Mouse (Mus musculus) urinary bladder, postnatal 25 days (tissue): ENCODE results near the gene Crybg3.
"Not testable (repeated sequence)": the region's sequence is repeated elsewhere in the genome, so short reads cannot be mapped to it uniquely, and the experiment has no call there.

Experiments used
- DNase-seq: peaks from one replicate; pipeline ENCODE4 v3.0.0; 2022; ENCODE audit warnings: low spot score

Gene Crybg3

DNA sequence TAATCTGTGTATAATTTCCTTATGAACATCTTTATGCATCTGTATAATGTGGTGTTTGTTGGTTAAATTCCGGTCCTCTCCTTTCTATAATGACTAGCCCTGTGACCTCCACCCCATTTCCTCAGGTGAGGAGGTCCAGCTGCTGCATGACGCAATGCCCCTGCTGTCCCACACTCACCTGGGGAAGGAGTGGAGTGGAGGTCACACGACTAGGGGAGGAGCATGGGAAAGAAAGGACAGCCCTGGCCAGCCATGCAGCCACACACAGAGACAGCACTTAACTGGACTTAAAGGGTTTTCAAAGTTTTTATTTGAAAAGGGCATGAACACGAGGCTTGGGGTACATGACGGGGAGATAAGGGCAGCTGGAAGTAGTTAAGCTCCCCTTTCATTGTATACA is 69.5 kb downstream of the Crybg3 start:
- no peak for DNase-seq

DNA sequence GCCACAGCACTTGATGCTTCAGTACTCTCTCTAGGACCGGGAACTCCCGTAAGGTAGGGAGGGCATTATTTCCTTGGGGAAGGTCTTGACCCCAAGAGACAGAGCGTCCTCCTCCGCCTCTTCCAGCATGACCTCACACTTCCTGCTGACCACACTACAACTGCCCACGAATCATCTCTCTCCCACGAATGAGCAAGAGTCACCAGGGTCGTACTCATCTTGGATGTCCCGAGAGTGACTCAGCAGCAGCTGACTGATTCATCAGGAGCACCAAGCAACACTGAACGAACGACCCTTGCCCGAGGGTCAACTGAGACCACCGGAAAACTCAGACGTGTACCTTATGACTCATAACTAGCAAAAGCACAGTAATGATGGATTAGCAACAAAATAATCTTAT is 71.2 kb downstream of the Crybg3 start:
- DNase-seq = no peak

- DNase-seq = no peak
Measured at GRCm38 (mm10) chr16:59526939-59527338, 73.8 kb downstream of the Crybg3 start.

DNA sequence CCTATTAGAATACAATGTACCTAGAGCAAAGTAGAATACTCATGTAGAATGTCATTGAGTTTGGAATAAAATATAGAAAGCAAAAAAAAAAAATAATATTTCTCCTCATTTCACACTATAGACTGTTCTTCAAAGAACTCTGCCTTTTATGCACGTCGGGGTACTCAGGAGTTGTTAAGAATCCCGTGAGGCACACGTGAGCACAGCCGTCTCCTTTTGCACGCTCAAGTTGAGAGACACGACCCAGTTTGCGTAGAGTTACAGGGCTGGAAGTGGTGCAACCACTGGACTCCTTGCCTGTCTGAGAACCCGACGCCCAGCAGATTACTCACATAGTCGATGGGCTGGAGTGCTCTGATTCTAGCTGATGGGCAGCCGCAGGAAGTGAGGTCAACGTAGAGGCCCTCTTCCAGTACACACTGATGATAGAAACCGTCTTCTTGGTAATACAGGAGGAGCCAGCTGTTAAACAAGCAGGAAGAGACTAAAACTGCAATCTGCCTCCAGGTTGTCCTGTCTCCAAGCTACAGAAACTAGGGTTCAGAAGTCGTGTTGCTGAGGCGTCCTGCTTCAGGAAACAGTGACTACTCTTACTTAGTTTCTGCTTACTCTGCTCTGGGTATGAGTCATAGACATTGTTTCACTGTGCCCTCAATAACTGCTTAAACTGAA is 78.9 kb downstream of the Crybg3 start:
- DNase-seq = no peak

GRCm38 (mm10) chr16:59517447-59518219 is 83.1 kb downstream of the Crybg3 start:
- no peak for DNase-seq

DNA sequence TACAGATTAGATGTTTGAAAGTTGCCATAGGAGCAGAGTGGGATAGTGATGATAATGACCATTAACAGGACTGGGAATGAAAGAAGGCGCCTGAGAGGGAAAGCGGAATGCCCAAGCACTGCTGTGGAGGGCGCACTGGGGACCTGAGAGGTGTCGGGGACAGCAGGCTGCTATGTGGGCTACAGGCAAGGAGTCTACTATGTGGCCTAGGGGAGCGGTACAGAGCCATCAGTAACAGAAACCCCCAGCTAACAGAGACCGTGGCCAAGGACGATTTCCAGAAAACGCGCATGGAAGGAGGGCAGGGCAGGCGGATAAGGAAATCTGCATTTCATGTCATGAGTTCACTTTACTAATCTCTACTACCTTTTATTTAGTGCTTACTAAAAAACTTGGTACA is 83.8 kb downstream of the Crybg3 start:
- no peak for DNase-seq

- DNase-seq = no peak
Measured at GRCm38 (mm10) chr16:59515169-59515568, 85.6 kb downstream of the Crybg3 start.

- no peak for DNase-seq
Measured at GRCm38 (mm10) chr16:59509830-59510229, 90.9 kb downstream of the Crybg3 start.

DNA sequence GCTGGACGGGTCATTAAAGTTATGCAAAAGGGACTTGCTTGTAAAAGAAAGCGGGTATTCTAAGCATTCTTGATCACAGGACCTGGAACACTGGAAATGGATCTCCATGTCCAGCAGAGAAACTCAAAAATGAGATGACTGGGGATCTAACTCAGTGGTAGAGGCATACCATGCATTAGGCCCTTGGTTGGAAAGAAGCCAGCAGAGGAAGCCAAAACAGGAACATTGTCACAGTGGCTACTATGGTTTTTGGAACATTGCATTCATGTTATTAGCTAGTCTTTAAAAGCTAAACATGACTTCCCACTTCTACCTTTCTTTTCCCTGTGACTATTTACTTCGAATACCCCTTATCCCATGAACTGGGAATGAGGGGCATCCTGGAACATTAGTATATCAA is 101.6 kb downstream of the Crybg3 start:
- no peak for DNase-seq

GRCm38 (mm10) chr16:59497947-59498346 is 102.8 kb downstream of the Crybg3 start:
- DNase-seq = no peak

DNA sequence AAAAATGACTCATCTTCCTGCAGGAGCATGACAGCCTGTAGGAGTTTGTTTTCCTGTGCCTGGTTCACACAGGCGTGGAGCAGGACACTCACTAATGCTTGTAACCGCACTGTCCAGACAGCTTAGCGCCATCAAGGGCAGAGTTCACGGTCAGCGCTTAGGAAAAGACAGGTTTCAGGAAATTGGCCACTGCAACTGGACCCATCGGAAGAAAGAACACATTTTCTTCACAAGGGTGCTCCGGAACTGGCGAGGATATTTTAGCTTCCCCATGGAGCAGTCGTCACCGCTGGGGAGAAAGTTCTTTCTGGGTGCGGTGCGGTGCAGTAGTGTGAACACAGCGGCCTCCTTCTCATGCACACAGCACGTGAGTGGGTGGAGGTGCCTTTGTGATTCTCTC is 107.6 kb downstream of the Crybg3 start:
- DNase-seq = no peak

- DNase-seq = no peak
Measured at GRCm38 (mm10) chr16:59487975-59488548, 112.7 kb downstream of the Crybg3 start.

DNA sequence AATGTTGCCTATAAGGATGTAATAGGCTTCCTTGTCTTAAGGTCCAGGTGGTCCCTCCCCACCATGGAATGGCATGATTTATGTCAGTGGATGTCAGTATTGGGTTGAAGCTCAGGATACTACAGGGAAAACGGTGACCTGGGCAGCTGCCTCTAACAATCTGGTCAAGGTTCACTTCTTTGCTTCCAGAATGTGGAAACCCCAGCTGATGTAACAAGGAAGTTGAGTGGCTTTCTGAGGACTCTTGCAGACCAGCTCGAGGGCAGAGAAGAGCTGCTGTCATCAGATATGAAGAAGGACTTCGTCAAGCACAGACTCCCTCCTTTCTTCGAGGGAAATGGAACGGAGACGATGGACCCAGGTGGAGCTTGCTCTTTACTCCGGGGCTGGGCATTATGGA is 113.5 kb downstream of the Crybg3 start:
- DNase-seq = no peak

- no peak for DNase-seq
Measured at GRCm38 (mm10) chr16:59477955-59478354, 122.8 kb downstream of the Crybg3 start.

DNA sequence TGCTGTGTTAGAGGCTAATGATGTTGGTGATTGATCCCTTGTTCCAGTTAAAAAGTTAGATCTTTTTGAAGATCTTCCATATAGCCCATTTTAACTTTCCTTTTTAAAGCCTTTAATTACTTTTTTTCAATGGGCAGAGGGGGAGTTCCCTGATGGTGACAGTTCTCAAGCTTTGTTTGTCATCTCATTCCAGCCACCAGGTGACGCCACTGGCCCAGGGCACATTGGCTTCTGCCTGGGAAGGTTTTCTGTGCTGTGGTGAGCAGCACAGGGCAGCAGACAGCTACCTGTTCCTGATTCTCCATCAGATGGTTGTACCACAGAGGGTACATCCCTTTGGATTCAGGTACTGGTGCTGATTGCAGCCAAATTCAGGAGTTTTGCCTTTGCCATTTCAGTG is 126.0 kb downstream of the Crybg3 start:
- peak; percentile 53 for DNase-seq

DNA sequence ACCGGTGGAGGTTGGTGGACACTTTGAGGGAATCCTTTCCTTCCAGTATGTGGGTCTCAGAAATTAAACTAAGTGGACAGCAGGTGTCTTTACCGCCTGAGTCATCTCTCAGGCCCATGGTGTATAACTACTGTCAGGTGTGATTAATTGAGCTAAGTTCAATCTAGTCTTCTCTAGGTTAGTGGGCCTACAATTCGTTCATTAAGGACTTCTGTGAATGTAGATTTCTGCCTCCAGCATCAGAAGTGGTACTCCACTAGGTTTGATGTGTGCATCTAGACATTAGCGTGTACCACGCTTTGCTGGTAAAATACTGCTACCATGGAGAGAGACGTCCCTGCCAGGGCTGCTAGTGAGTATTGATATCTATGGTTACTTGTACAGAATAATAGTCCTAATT is 128.2 kb downstream of the Crybg3 start:
- DNase-seq = no peak

DNA sequence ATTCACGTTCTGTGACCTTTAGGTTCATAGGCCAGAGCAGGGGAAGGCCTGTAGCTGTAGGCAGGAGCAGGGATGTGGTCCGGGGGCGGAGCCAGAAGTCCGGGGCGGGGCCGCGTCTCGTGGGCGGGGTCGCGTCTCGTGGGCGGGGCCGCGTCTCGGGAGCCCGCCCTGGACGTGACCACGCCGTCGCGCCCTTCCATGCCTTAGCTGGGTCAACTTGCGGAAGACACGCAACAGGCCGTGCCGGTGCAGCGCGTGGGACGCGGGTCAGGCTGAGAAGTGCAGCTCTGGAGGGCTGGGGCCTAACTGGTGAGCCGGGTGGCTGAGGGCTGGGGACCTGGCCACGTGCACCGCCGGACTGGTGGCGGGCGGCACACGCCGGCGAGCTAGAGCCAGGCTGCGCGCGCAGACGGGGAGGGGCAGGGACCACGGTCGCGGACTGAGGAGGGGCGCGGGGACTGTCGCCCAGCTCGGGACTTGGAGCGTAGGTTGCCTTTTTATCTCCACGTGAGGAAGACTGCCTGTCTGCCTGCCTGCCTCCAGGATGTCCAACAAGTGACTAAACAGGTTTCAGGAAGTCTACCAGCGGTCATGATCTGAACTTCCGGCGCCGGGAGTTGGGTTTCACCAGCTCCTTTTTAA is 129.0 kb downstream of the Crybg3 start, which contains the start of gene Riox2:
Gene Riox2, plus strand, starts transcription at position 139 of the 642 bp plus-strand sequence.
- peak; percentile 84 for DNase-seq

- DNase-seq = no peak
Measured at GRCm38 (mm10) chr16:59469846-59470245, 130.9 kb downstream of the Crybg3 start.

DNA sequence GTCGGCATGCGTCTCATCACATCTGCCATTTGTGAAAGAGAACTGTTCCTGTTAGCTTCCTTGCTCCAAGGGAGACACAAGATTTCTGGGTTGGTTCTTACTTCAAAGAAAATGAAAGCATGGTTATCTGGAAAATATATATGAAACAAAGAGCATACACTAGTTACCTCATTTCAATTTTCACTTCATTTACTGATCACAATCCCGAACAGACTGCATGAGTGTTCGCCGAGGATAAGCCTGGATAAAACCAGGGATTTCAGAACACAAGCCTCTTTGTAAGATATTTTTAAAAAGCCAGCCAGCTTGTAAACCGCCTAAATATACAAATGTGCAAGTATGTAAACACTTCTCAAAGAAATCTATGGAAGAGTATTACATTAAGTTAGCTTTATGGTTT is 136.8 kb downstream of the Crybg3 start:
- no peak for DNase-seq

DNA sequence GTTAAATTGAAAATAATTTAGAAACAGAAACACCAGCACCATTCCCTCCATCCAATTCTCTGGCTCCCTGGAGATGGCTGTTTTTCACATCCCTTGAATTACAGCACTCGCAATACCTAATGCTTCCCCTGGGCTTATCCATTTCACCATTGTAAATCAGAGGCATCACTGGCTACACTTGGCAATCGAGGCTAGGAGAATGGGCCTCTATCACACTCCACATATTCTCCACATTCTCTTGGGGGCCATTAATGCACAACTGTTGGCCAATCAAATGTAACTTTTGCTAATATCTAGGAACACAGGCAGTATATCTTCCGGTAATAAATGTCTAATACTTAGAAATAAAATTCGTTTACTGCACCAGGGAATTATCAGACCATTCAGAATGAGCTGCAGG is 137.2 kb downstream of the Crybg3 start:
- no peak for DNase-seq

DNA sequence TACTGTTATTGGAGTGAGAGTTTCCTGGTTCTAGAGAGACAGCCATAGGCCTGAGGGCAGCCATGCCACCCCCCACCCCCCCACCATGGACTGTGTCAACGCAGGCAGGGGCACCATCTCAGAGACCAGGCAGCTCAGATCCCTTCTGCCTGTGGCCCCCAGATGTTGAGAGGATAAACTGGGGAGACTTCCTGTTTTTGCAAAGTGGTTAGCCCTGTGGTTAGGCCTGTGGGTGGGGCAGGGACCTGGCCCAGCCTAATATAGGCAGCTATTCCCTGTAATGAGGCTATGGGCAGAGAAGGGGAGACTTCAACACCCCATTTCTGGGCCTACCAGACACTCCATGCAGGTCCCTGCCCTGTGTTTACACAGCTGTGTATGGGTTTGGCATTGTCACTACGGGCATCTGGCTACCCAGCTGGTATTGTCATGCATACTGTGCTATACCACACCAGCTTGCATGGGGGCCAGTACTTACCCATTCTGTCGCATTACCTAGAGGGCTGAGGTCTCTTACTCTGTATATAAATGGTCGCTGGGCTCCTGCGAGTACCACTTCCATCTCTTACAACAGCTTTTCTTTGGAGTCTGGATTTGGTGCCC is 141.4 kb downstream of the Crybg3 start:
- DNase-seq = not testable (repeated sequence)

GRCm38 (mm10) chr16:59451813-59452212 is 149.0 kb downstream of the Crybg3 start:
- DNase-seq = no peak
